Comparison of ENCODE assay signal across 19 mouse cellular contexts in the genomic region with DNA sequence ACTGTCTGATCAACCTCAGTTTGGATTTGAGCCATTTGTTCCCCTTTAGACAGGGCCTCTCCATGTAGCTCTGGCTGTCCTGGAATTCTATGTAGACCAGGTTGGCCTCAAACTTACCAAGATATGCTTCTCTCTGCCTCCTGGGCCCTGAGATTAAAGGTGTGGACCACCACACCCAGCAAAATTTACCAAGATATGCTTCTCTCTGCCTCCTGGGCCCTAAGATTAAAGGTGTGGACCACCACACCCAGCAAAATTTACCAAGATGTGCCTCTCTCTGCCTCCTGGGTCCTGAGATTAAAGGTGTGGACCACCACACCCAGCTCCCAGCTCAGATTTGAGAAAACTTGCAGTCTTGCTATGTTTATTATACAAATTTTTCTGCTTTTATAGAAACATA. TPM values are rescaled to one million over a fixed set of nuclear protein-coding genes. Genes with fewer than 3 reads are reported as not detected.
DNase-seq lines count a peak whose midpoint lies in the region; ATAC-seq and TF ChIP-seq lines count a peak whose summit lies in the region.
"Had no signal": no experiment of that assay in that cellular context is flagged by ENCODE, and none has a peak within 500 bp of the region (broad histone marks: within the 10 kb centered on the region; RNA-seq: fewer than 3 reads in every experiment).

No protein-coding gene starts in this region.

- in situ Hi-C loops in ES-E14 (cut with MboI; ENCODE audit: low sequenced_read_pairs in 2 of 2, unreplicated experiment in 2 of 2) = no loop called here

- no peak for DNase-seq in ES-E14 (ENCODE audit: low read depth, low spot score)
- DNase-seq in liver, embryonic 14.5 days (ENCODE audit: low read depth in 3 of 3, low spot score in 3 of 3) = peak in 1 of 3 experiments; percentile 7
- no peak for DNase-seq in kidney, adult 11 months
- DNase-seq in retina, embryonic 14.5 days (ENCODE audit: low spot score) = no peak
- DNase-seq in heart, embryonic 10.5 days (ENCODE audit: low spot score) = no peak
- DNase-seq: adrenal gland, postnatal 10 days; cerebellum, adult 11 months; cerebellum, adult 8-10 months; cerebellum, postnatal 25 days; gastrocnemius, postnatal 10 days had no signal

- H3K4me1 ChIP-seq in E14TG2a.4 (replicated peaks; ENCODE audit: low read depth, low read length) = peaks cover 91% of the 10 kb centered on the region
- H3K4me1 ChIP-seq in ES-E14 (ENCODE audit: control insufficient read depth in 2 of 2, insufficient read depth in 2 of 2, low read length in 2 of 2, poor library complexity in 1 of 2) = peaks cover 11 to 20% of the 10 kb centered on the region in 2 experiments
- peaks cover 3% of the 10 kb centered on the region in 2 experiments; a peak in 3 of 4 replicates for H3K4me1 ChIP-seq in liver, embryonic 14.5 days (replicated peaks; ENCODE audit: control insufficient read depth in 2 of 2, insufficient read depth in 2 of 2, low read length in 1 of 2)
- no peaks in the 10 kb centered on the region for H3K4me1 ChIP-seq in heart, embryonic 10.5 days
- H3K4me1 ChIP-seq: embryonic facial prominence, embryonic 12.5 days; heart, embryonic 12.5 days had no signal

- H3K27ac ChIP-seq in ES-E14 (ENCODE audit: insufficient read depth, low read depth, low read length, poor library complexity, severe bottlenecking) (peak overlapping the region; percentile 84; the same call in 1 of the 2 replicates), macrophage (peak overlapping the region; percentile 96)
- H3K27ac ChIP-seq in liver, embryonic 14.5 days = no peak overlapping the region
- H3K27ac ChIP-seq in heart, embryonic 10.5 days = no peak overlapping the region
- H3K27ac ChIP-seq: embryonic facial prominence, embryonic 12.5 days; forebrain, embryonic 12.5 days; hindbrain, embryonic 10.5 days; hindbrain, embryonic 14.5 days had no signal

- TF ChIP-seq EP300 in liver, embryonic 14.5 days (IDR thresholded peaks at IDR 0.05; ENCODE audit: low read depth) = peak; percentile 58

- H3K27me3 ChIP-seq in E14TG2a.4 (ENCODE audit: insufficient read depth, low read length) = no peaks in the 10 kb centered on the region
- H3K27me3 ChIP-seq in liver, embryonic 14.5 days (ENCODE audit: control insufficient read depth, insufficient read depth, low read length) = no peaks in the 10 kb centered on the region
- H3K27me3 ChIP-seq in heart, embryonic 10.5 days (ENCODE audit: insufficient read depth, poor library complexity, severe bottlenecking) = no peaks in the 10 kb centered on the region
- H3K27me3 ChIP-seq: CH12.LX; embryonic facial prominence, embryonic 12.5 days; forebrain, embryonic 12.5 days; heart, embryonic 12.5 days had no signal

- no peak overlapping the region for H3K9ac ChIP-seq in ES-E14 (ENCODE audit: insufficient read depth, low read depth, low read length, poor library complexity, severe bottlenecking)
- H3K9ac ChIP-seq in liver, embryonic 14.5 days (replicated peaks) = no peak overlapping the region
- H3K9ac ChIP-seq: embryonic facial prominence, embryonic 12.5 days; forebrain, embryonic 12.5 days; heart, embryonic 12.5 days; hindbrain, embryonic 14.5 days had no signal

- peak; percentile 51; the same call in 1 of the 2 replicates for ATAC-seq in liver, embryonic 14.5 days (ENCODE audit: insufficient read depth)
- ATAC-seq: forebrain, embryonic 16.5 days had no signal

- H3K4me2 ChIP-seq in liver, embryonic 14.5 days (ENCODE audit: low read depth) = no peak overlapping the region
- H3K4me2 ChIP-seq: embryonic facial prominence, embryonic 12.5 days; forebrain, embryonic 12.5 days; heart, embryonic 12.5 days; hindbrain, embryonic 14.5 days had no signal

- H3K4me3 ChIP-seq in E14TG2a.4 (replicated peaks; ENCODE audit: low read length) (peak overlapping the region; percentile 70), ES-E14 (ENCODE audit: insufficient read depth in 1 of 2, low read depth in 1 of 2, low read length in 2 of 2, poor library complexity in 1 of 2, severe bottlenecking in 1 of 2) (no peak overlapping the region), macrophage (ENCODE audit: inconsistent target) (no peak overlapping the region)
- no peak overlapping the region for H3K4me3 ChIP-seq in liver, embryonic 14.5 days (ENCODE audit: insufficient read depth in 1 of 2, low read depth in 2 of 2, low read length in 2 of 2)
- H3K4me3 ChIP-seq in heart, embryonic 10.5 days = no peak overlapping the region
- H3K4me3 ChIP-seq: embryonic facial prominence, embryonic 12.5 days; forebrain, embryonic 12.5 days; heart, embryonic 12.5 days; hindbrain, embryonic 10.5 days had no signal

- no peak for TF ChIP-seq CTCF in E14TG2a.4 (conservative IDR thresholded peaks at IDR 0.05; ENCODE audit: low read length)
- no peak for TF ChIP-seq CTCF in liver, embryonic 14.5 days (IDR thresholded peaks at IDR 0.05; ENCODE audit: low read depth)

- H3K36me3 ChIP-seq in E14TG2a.4 (ENCODE audit: insufficient read depth, low read length) = peaks cover 68% of the 10 kb centered on the region
- H3K36me3 ChIP-seq in ES-E14 (ENCODE audit: control insufficient read depth, insufficient read depth, low read length, poor library complexity, severe bottlenecking) = peaks cover 12% of the 10 kb centered on the region
- no peaks in the 10 kb centered on the region; the same call in 1 of the 2 replicates for H3K36me3 ChIP-seq in liver, embryonic 14.5 days (replicated peaks; ENCODE audit: control insufficient read depth, insufficient read depth, low read depth)
- peaks cover 10% of the 10 kb centered on the region; the same call in 1 of the 2 replicates for H3K36me3 ChIP-seq in macrophage (ENCODE audit: inconsistent target)
- H3K36me3 ChIP-seq in heart, embryonic 10.5 days = peaks cover 25% of the 10 kb centered on the region

- H3K9me3 ChIP-seq in E14TG2a.4 (ENCODE audit: low read length) (no peaks in the 10 kb centered on the region), ES-E14 (ENCODE audit: control insufficient read depth, insufficient read depth, low read depth, low read length) (no peaks in the 10 kb centered on the region)
- H3K9me3 ChIP-seq in liver, embryonic 14.5 days (ENCODE audit: control insufficient read depth, low read length) = no peaks in the 10 kb centered on the region
- H3K9me3 ChIP-seq in heart, embryonic 10.5 days = no peaks in the 10 kb centered on the region
- H3K9me3 ChIP-seq: embryonic facial prominence, embryonic 12.5 days; forebrain, embryonic 12.5 days; heart, embryonic 12.5 days; hindbrain, embryonic 10.5 days had no signal

- H3K79me2 ChIP-seq in macrophage (ENCODE audit: inconsistent target) = peaks cover 98% of the 10 kb centered on the region

TF ChIP-seq in ES-E14, 5 proteins besides CTCF, POLR2A, EP300 and RAD21:
- TF ChIP-seq CHD2 (IDR thresholded peaks at IDR 0.05; ENCODE audit: low read depth, low read length) = no peak
- TF ChIP-seq HCFC1 (IDR thresholded peaks at IDR 0.05; ENCODE audit: borderline replicate concordance, insufficient read depth, low read length) = no peak
- no peak for TF ChIP-seq ZC3H11A (IDR thresholded peaks at IDR 0.05; ENCODE audit: borderline replicate concordance, low read depth, low read length)
- TF ChIP-seq MAFK (IDR thresholded peaks at IDR 0.05; ENCODE audit: insufficient read depth, low read depth, low read length) = no peak

RNA-seq across cellular contexts. Expression of a gene that starts 7.9 kb away (rescaled TPM):
- 11.7 and 12.3 TPM in 2 replicates for total RNA-seq in ES-E14 (2012; rRNA removed)
- polyA plus RNA-seq in liver, embryonic 14.5 days (2012; rRNA removed) = 3.7 TPM in 2 replicates
- polyA plus RNA-seq in liver, embryonic 14.5 days (2014; fragmentation: Nextera tagmentation; extraction: Ambion mirVana) = 3.3 and 3.9 TPM in 2 replicates
- total RNA-seq in macrophage (2018; cell fraction: chromatin; rRNA removed) = 100 to 1,000 TPM in 12 of 26 experiments, 10 to 100 TPM in 14; 24.8 to 273 (median 87.3) TPM
- total RNA-seq in macrophage (2018; cell fraction: cytosol; rRNA removed) = 100 to 1,000 TPM in 8 of 26 experiments, 10 to 100 TPM in 18; 29.1 to 127 (median 87.0) TPM
- 100 to 1,000 TPM in 13 of 26 experiments, 10 to 100 TPM in 13; 32.5 to 241 (median 99.4) TPM for total RNA-seq in macrophage (2018; cell fraction: nucleus; rRNA removed)
- 55.1 to 87.8 TPM (median 77.5 TPM) in 3 replicates for polyA plus RNA-seq in macrophage (2018)
- polyA plus RNA-seq in heart, embryonic 10.5 days (2016; fragmentation: Nextera tagmentation; extraction: Ambion mirVana) = 6.7 and 6.9 TPM in 2 replicates

RNA-seq across cellular contexts. Expression of a gene that starts 41.1 kb away (rescaled TPM):
- 7.8 and 8.2 TPM in 2 replicates for total RNA-seq in ES-E14 (2012; rRNA removed)
- polyA plus RNA-seq in liver, embryonic 14.5 days (2012; rRNA removed) = 2.6 TPM in 2 replicates
- 1.4 and 1.5 TPM in 2 replicates for polyA plus RNA-seq in liver, embryonic 14.5 days (2014; fragmentation: Nextera tagmentation; extraction: Ambion mirVana)
- 100 to 1,000 TPM in 1 of 26 experiments, 10 to 100 TPM in 22, 1 to 10 TPM in 3; 6.1 to 113 (median 35.5) TPM for total RNA-seq in macrophage (2018; cell fraction: chromatin; rRNA removed)
- total RNA-seq in macrophage (2018; cell fraction: cytosol; rRNA removed) = 10 to 100 TPM in 13 of 26 experiments, 1 to 10 TPM in 13; 2.3 to 28.4 (median 11.2) TPM
- total RNA-seq in macrophage (2018; cell fraction: nucleus; rRNA removed) = 10 to 100 TPM in 22 of 26 experiments, 1 to 10 TPM in 4; 5.9 to 75.3 (median 23.3) TPM
- 3.7 to 16.2 TPM (median 6.5 TPM) in 3 replicates for polyA plus RNA-seq in macrophage (2018)
- 5.7 and 6.0 TPM in 2 replicates for polyA plus RNA-seq in heart, embryonic 10.5 days (2016; fragmentation: Nextera tagmentation; extraction: Ambion mirVana)

Comparison
In these comparisons a context has a peak if more than half of its experiments do, and no peak if none do; other contexts are left out.
1. H3K27ac ChIP-seq: peak in ES-E14 (single experiment) and macrophage (single experiment); none in liver, embryonic 14.5 days (single experiment) and heart, embryonic 10.5 days (single experiment).